ENCODE assay signal across 35 mouse cellular contexts in genomic region chr16:66201406-66201805, GRCm38 (mm10).
"Had no signal": no experiment of that assay in that cellular context is flagged by ENCODE, and none has a peak within 500 bp of the region (broad histone marks: within the 10 kb centered on the region; RNA-seq: fewer than 3 reads in every experiment).

No protein-coding gene starts in this region.

- H3K27ac ChIP-seq: heart, embryonic 10.5 days; heart, embryonic 13.5 days; heart, embryonic 15.5 days; hindbrain, embryonic 10.5 days; hindbrain, embryonic 12.5 days; hindbrain, embryonic 13.5 days; hindbrain, embryonic 14.5 days; hindbrain, embryonic 15.5 days; hindbrain, postnatal 0 days; intestine, embryonic 15.5 days; kidney, embryonic 15.5 days; kidney, postnatal 0 days; layer of hippocampus, adult 2 months; left cerebral cortex, adult 2 months had no signal

- DNase-seq: heart, postnatal 10 days; heart, postnatal 14 days; heart, postnatal 36 days; heart, postnatal 4 days; kidney, adult 11 months; kidney, adult 18-20 months; kidney, adult 2 months; kidney, adult 8-10 months; kidney, adult 9 months; kidney, postnatal 10 days; kidney, postnatal 14 days; kidney, postnatal 25 days; kidney, postnatal 36 days; kidney, postnatal 4 days; layer of hippocampus, adult 9-11 months; layer of hippocampus, postnatal 36 days had no signal

- ATAC-seq: hindbrain, postnatal 0 days; inflammation-experienced regulatory T-cells, adult 6 months; intestine, embryonic 15.5 days; intestine, embryonic 16.5 days; intestine, postnatal 0 days had no signal

- H3K9me3 ChIP-seq: heart, embryonic 10.5 days; heart, embryonic 12.5 days; heart, embryonic 13.5 days; heart, embryonic 15.5 days; hindbrain, embryonic 10.5 days; hindbrain, embryonic 12.5 days; hindbrain, embryonic 13.5 days; hindbrain, embryonic 15.5 days; intestine, embryonic 15.5 days; kidney, embryonic 15.5 days had no signal

- H3K4me2 ChIP-seq: heart, embryonic 11.5 days; heart, embryonic 12.5 days; heart, embryonic 13.5 days; heart, embryonic 15.5 days; hindbrain, embryonic 12.5 days; hindbrain, embryonic 13.5 days; hindbrain, embryonic 14.5 days; hindbrain, embryonic 15.5 days; intestine, embryonic 15.5 days; kidney, embryonic 15.5 days had no signal

- H3K4me1 ChIP-seq: heart, embryonic 10.5 days; heart, embryonic 12.5 days; heart, embryonic 13.5 days; heart, embryonic 15.5 days; hindbrain, embryonic 10.5 days; hindbrain, embryonic 12.5 days; hindbrain, embryonic 13.5 days; hindbrain, embryonic 15.5 days; intestine, embryonic 15.5 days; kidney, embryonic 15.5 days had no signal

- H3K27me3 ChIP-seq: heart, embryonic 12.5 days; heart, embryonic 13.5 days; heart, embryonic 15.5 days; hindbrain, embryonic 12.5 days; hindbrain, embryonic 13.5 days; hindbrain, embryonic 15.5 days; intestine, embryonic 15.5 days; kidney, embryonic 15.5 days had no signal

- H3K4me3 ChIP-seq: heart, embryonic 10.5 days; heart, embryonic 12.5 days; heart, embryonic 13.5 days; heart, embryonic 15.5 days; hindbrain, embryonic 10.5 days; hindbrain, embryonic 12.5 days; hindbrain, embryonic 13.5 days; hindbrain, embryonic 15.5 days; intestine, embryonic 15.5 days; kidney, embryonic 15.5 days; layer of hippocampus, adult 2 months; left cerebral cortex, adult 2 months had no signal

- H3K36me3 ChIP-seq: heart, embryonic 10.5 days; heart, embryonic 12.5 days; heart, embryonic 13.5 days; heart, embryonic 15.5 days; hindbrain, embryonic 10.5 days; hindbrain, embryonic 12.5 days; hindbrain, embryonic 13.5 days; hindbrain, embryonic 15.5 days; intestine, embryonic 15.5 days; kidney, embryonic 15.5 days had no signal

- H3K9ac ChIP-seq: heart, embryonic 12.5 days; heart, embryonic 13.5 days; heart, embryonic 15.5 days; hindbrain, embryonic 12.5 days; hindbrain, embryonic 13.5 days; hindbrain, embryonic 14.5 days; hindbrain, embryonic 15.5 days; intestine, embryonic 15.5 days; kidney, embryonic 15.5 days had no signal
